Mouse (Mus musculus) limb, embryonic 11.5 days (tissue): Measurements from ENCODE around the gene Ncam2. TPM values are rescaled to one million over a fixed set of nuclear protein-coding genes. Genes with fewer than 3 reads are reported as not detected.

Source experiments
- ATAC-seq: fragments of 200-750 bp; cut with Nextera tagmentation; 2 replicates; pipeline ENCODE4 v1.8.0; 2017; ENCODE audit warnings: low read depth; ENCODE audit not compliant: insufficient number of reproducible peaks, low FRiP score, low TSS enrichment
- DNase-seq: peaks from one replicate; pipeline ENCODE4 v3.0.0-alpha.2; 2015; ENCODE audit warnings: low spot score
- H3K27ac ChIP-seq: fragments of 300-500 bp; sonication (generic); replicated peaks from 2 replicates; pipeline ENCODE4 v1.5.1; 2014; ENCODE audit warnings: low read depth, mild to moderate bottlenecking, low read length
- H3K27me3 ChIP-seq: fragments of 300-500 bp; sonication (generic); 2 replicates; pipeline ENCODE4 v1.6.1; 2014; ENCODE audit warnings: mild to moderate bottlenecking, low read length, mixed read lengths; ENCODE audit not compliant: control insufficient read depth, insufficient read depth
- H3K36me3 ChIP-seq: fragments of 300-500 bp; sonication (generic); 2 replicates; pipeline ENCODE4 v1.6.1; 2014; ENCODE audit warnings: mild to moderate bottlenecking, low read length, moderate library complexity, mixed read lengths; ENCODE audit not compliant: control insufficient read depth, insufficient read depth
- H3K4me1 ChIP-seq: fragments of 300-500 bp; sonication (generic); 2 replicates; pipeline ENCODE4 v1.6.1; 2014; ENCODE audit warnings: low read length, mixed read lengths; ENCODE audit not compliant: control insufficient read depth, insufficient read depth
- H3K4me2 ChIP-seq: fragments of 300-500 bp; sonication (generic); 2 replicates; pipeline ENCODE4 v1.6.1; 2014; ENCODE audit warnings: low read depth, mild to moderate bottlenecking, moderate library complexity; ENCODE audit not compliant: severe bottlenecking
- H3K4me3 ChIP-seq: fragments of 300-500 bp; sonication (generic); 2 replicates; pipeline ENCODE4 v1.5.1; 2014; ENCODE audit warnings: low read depth, low read length
- H3K9ac ChIP-seq: fragments of 300-500 bp; sonication (generic); 2 replicates; pipeline ENCODE4 v1.6.1; 2014; ENCODE audit warnings: mild to moderate bottlenecking, low read length
- H3K9me3 ChIP-seq: fragments of 300-500 bp; sonication (generic); 2 replicates; pipeline ENCODE4 v1.6.1; 2016; ENCODE audit warnings: low read length; ENCODE audit not compliant: control insufficient read depth
- WGBS: fragments of 180-500 bp; shearing (Covaris S2); extraction: QIAGEN DNeasy Blood & Tissue Kit; methylation state at CpG from one replicate; pipeline ENCODE4 v1.1.7; 2014; 5-methylcytosine and 5-hydroxymethylcytosine counted together
- polyA plus RNA-seq: library from polyadenylated mRNA; unstranded; fragments of >200 nt; fragmentation: Nextera tagmentation; extraction: Ambion mirVana; gene quantifications from 2 replicates; pipeline ENCODE4 v1.2.1, GENCODE M21; 2014

Ncam2 gene
- polyA plus RNA-seq, 1 experiment from 2014 or later: 0.23 TPM

DNA sequence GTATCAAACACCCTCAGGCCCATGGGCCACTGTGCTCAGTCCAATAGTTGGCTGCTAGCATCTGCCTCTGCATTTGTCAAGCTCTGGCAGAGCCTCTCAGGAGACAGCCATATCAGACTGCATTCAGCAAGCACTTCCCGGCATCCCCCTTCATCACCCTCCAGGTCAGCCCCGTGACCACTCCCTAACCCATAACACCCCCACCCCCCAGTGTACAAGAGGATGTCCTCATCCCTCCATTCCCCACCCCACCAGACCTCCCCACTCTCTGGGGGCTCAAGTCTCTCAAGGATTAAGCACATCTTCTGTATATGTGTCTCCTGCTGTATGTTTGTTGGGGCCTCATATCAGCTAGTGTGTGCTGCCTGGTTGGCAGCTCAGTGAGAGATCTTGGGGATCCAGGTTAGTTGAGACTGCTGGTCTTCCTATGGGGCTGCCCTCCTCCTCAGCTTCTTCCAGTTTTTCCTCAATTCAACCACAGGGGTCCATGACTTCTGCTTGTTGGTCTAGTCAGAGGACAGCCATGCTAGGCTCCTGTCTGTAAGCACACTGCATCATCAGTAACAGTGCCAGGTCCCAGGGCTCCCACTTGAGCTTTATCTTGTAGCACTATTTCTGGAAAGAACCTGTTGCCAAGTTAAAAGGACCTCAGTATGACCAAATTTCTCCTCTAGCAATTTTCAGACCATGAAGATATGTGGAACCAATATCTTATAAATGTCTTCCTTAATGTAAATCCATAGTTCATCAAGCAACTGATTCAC, 73.3 kb downstream of the Ncam2 start:
- no peak overlapping the region for H3K4me2 ChIP-seq
- H3K4me3 ChIP-seq: no peak overlapping the region
- ATAC-seq (no peak), DNase-seq (no peak)
- no peak overlapping the region for H3K9ac ChIP-seq
- no peaks in the 10 kb centered on the region for H3K9me3 ChIP-seq
- no peak overlapping the region for H3K27ac ChIP-seq
- no peaks in the 10 kb centered on the region for H3K36me3 ChIP-seq
- no peaks in the 10 kb centered on the region for H3K4me1 ChIP-seq
- no peaks in the 10 kb centered on the region for H3K27me3 ChIP-seq
- WGBS: 73% methylated on average over 2 of the region's 2 CpGs

DNA sequence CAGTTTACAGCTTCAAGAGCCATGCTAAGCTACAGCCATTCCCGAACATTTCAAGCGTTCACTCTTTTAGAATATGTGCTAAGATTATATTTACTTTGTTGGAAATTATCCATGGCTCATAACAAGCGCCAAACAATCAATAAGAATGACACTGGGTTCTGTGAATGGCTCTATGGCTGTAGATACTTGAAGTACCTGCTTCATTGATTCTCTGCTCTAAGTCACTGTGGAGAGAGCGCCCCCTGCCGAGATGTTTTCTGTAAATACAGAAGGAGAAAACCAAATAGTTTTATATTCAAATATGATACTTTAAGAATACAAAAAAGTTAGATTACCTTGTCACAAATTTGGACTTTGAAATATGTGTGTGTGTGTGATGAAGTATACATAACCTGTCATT, 83.7 kb downstream of the Ncam2 start:
- ATAC-seq: no peak
- peak; percentile 66 for DNase-seq
- Histone ChIP-seq H3K9me3 (no peaks in the 10 kb centered on the region), H3K27me3 (no peaks in the 10 kb centered on the region), H3K36me3 (no peaks in the 10 kb centered on the region), H3K4me2 (no peak overlapping the region), H3K27ac (no peak overlapping the region), H3K4me3 (no peak overlapping the region), H3K9ac (no peak overlapping the region), H3K4me1 (no peaks in the 10 kb centered on the region)
- 39% methylated on average over 5 of the region's 5 CpGs for WGBS

DNA sequence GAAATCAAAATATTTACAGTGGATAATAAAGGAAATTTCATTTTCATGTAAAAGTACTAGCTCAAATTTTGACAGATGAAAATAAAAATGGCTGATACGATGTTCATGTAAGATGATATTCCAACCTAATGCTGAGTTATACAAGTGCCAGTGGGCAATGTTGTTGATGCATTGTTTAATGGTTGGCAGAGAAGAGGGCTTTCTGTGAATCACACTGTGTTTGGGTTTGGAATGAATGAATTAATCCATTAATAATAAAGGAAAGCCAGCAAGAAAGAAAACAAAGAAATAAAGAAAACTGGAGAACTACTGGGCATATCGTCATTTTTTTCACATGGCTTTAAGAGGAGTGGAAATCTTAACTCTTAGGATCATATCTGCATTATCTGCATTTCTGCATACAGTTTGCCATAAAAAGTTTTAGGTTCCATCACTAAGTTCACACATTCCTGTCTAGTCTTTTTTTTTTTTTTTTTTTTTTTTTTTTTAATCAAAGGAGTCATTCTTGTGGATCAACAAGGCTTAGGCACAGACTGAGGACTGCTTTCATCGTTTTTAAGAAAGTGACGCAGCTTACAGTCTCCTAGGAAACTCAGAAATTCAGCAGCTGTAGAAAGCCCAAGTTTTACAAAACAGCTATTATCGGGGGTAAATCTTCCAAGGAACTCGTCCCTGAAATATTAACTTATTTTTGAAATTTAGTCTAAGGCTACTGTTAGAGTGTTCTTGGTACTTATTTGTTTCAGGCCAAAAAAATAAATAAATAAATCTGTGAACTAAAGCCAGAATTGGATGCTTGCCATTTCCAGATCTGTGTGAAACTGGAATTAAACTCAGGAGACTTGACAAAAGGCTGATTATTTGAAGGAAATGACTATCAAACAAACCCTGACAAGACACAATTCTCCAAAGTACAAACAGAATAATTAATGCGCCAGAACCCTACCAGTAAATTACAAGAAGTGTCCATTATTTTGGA, 84.7 kb downstream of the Ncam2 start:
- no peak overlapping the region for H3K9ac ChIP-seq
- no peaks in the 10 kb centered on the region for H3K9me3 ChIP-seq
- no peaks in the 10 kb centered on the region for H3K36me3 ChIP-seq
- no peaks in the 10 kb centered on the region for H3K4me1 ChIP-seq
- no peak overlapping the region for H3K4me2 ChIP-seq
- no peak overlapping the region for H3K4me3 ChIP-seq
- 80% methylated on average over 7 of the region's 7 CpGs for WGBS
- DNase-seq (no peak), ATAC-seq (no peak)
- H3K27me3 ChIP-seq: no peaks in the 10 kb centered on the region
- H3K27ac ChIP-seq: no peak overlapping the region

DNA sequence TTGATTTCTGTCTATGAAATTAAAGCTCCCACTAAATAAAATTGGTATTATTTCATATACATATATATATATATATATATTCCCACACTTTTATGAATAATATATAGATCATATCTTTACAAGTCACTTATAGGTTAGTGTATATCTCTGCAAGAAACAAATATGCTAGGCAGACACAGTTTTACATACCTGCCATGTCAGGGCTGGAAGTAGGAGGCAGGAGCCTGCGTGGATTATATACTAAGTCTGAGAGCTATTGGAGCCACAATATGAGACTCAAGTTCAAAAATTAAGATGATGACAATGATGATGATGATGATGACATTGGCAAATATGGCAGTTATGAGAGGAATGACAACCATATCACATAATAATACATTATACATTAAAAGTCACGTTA, 85.4 kb downstream of the Ncam2 start:
- Histone ChIP-seq H3K4me1 (no peaks in the 10 kb centered on the region), H3K9me3 (no peaks in the 10 kb centered on the region), H3K9ac (no peak overlapping the region), H3K27ac (no peak overlapping the region), H3K36me3 (no peaks in the 10 kb centered on the region), H3K4me2 (no peak overlapping the region), H3K27me3 (no peaks in the 10 kb centered on the region), H3K4me3 (no peak overlapping the region)
- 89% methylated on average over 2 of the region's 2 CpGs for WGBS
- ATAC-seq (no peak), DNase-seq (no peak)

DNA sequence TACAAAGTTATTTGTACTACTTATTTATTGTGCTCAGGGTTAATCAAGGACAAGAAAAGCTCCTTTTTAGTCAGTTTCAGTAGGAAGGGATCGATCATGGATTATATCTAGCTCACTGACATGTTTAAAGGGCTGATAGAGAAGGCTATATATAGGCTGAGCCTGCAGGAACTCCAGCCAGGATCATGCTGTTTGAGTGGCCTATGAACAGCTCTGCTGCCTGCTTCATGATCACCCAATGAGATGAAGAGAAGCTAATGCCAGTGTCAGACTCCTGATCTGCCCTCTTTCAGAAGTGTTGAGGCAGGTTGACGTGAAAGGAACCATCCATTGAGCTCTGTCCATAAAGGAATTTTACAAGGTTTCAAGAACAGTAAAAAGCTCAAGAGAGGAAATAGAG, 103.3 kb downstream of the Ncam2 start:
- Histone ChIP-seq H3K9me3 (no peaks in the 10 kb centered on the region), H3K4me2 (no peak overlapping the region), H3K27me3 (no peaks in the 10 kb centered on the region), H3K27ac (no peak overlapping the region), H3K4me3 (no peak overlapping the region), H3K36me3 (no peaks in the 10 kb centered on the region), H3K4me1 (no peaks in the 10 kb centered on the region), H3K9ac (no peak overlapping the region)
- no peak for DNase-seq
- no peak for ATAC-seq
- WGBS: 70% methylated on average over 2 of the region's 2 CpGs

DNA sequence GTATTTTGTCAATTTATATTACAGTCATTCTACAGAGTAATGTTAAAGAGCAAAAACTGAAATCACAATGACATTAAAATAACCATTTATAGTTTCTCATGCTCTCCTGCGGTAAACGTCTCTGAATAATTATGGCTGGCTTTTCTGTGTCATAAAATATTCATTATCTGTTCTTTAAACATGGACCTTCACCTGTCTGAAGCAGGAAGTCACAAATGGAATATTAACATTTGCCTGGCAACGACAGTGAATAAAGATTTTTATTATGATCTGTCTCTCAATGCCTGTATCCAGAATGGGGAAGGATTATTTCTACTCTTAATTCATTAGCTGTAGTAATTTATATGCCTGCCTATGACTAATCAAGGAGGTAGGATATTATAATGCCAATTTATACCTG, 108.7 kb downstream of the Ncam2 start:
- Histone ChIP-seq H3K9ac (no peak overlapping the region), H3K4me3 (no peak overlapping the region), H3K36me3 (no peaks in the 10 kb centered on the region), H3K4me2 (no peak overlapping the region), H3K27me3 (no peaks in the 10 kb centered on the region), H3K27ac (no peak overlapping the region), H3K4me1 (no peaks in the 10 kb centered on the region), H3K9me3 (no peaks in the 10 kb centered on the region)
- WGBS: 90% methylated on average over 3 of the region's 3 CpGs
- DNase-seq: no peak
- ATAC-seq: no peak

DNA sequence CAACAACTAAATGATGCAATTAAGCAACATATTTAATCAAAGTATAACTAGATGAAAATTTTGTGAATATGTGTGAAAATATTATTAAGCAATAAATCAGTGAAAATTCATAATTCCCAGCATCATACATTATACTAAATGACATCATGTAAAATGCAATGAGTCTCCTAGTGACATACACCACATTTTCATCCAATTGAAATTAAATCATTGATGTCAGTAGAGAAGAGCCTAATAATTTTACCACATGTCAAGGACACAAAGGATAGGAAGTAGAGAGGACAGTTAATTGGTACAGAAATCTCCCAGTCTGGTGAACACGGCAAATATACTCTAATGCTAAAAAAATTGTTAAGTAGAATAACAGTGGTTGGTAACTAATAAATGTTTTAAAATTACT, 118.5 kb downstream of the Ncam2 start:
- H3K9me3 ChIP-seq: no peaks in the 10 kb centered on the region
- H3K4me2 ChIP-seq: no peak overlapping the region
- no peaks in the 10 kb centered on the region for H3K27me3 ChIP-seq
- ATAC-seq: no peak
- H3K27ac ChIP-seq: no peak overlapping the region
- no peak for DNase-seq
- H3K36me3 ChIP-seq: no peaks in the 10 kb centered on the region
- H3K4me1 ChIP-seq: no peaks in the 10 kb centered on the region
- 87% methylated on average over 1 of the region's 1 CpGs for WGBS
- H3K4me3 ChIP-seq: no peak overlapping the region
- H3K9ac ChIP-seq: no peak overlapping the region

DNA sequence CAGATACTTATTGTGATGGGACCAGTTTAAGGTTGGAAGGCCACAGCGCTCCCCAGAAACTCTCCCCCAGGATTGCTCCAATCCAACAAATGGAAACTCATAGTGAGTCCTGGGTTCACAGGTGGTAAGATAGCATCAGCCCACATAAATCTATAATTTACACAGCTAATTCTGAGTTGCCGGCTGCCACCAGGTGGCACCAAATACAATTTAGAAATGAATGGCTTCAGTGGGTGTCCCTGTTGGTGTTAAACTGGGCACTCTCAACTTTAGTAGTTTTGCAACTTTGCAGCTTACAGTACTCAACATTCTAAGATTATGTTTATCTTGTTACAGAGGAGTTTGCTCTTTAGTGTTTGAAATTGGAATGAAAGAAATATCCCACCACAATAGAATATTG, 130.0 kb downstream of the Ncam2 start:
- H3K9me3 ChIP-seq: no peaks in the 10 kb centered on the region
- no peaks in the 10 kb centered on the region for H3K27me3 ChIP-seq
- WGBS: 17% methylated on average over 2 of the region's 2 CpGs
- ATAC-seq (no peak), DNase-seq (peak; percentile 58)
- no peak overlapping the region for H3K9ac ChIP-seq
- no peak overlapping the region for H3K27ac ChIP-seq
- H3K4me3 ChIP-seq: no peak overlapping the region
- no peaks in the 10 kb centered on the region for H3K4me1 ChIP-seq
- H3K36me3 ChIP-seq: no peaks in the 10 kb centered on the region
- no peak overlapping the region for H3K4me2 ChIP-seq
